Mouse (Mus musculus) gastrocnemius, adult 8-10 months (tissue): ENCODE measurements around the gene Dap. TPM values are rescaled to one million over a fixed set of nuclear protein-coding genes. Genes with fewer than 3 reads are reported as not detected.

Source experiments
- DNase-seq, 2 experiments: peaks; one replicate each; pipeline ENCODE4 v3.0.0; 2022; ENCODE audit warnings: low spot score in 2 of 2
- total RNA-seq, 4 experiments: library from RNA; stranded (reverse); gene quantifications; 2 replicates each; pipeline ENCODE4 v1.2.4; 2022

Dap gene
- total RNA-seq, 4 experiments from 2014 or later, result 4.3 to 9.4 (median 4.8) TPM

GRCm38 (mm10) chr15:31262361-31262760 is 38.2 kb downstream of the Dap start:
- no peak for DNase-seq

- peak; percentile 44 to 51 for DNase-seq
Measured at GRCm38 (mm10) chr15:31264827-31265226, 40.7 kb downstream of the Dap start.

- DNase-seq, result no peak
Measured at GRCm38 (mm10) chr15:31265404-31265803, 41.3 kb downstream of the Dap start.

GRCm38 (mm10) chr15:31265845-31266244 is 41.7 kb downstream of the Dap start:
- DNase-seq, result no peak

- no peak for DNase-seq
Measured at GRCm38 (mm10) chr15:31268148-31268547, 44.0 kb downstream of the Dap start.

GRCm38 (mm10) chr15:31269558-31269957 is 45.4 kb downstream of the Dap start:
- no peak for DNase-seq

- DNase-seq, result no peak
Measured at GRCm38 (mm10) chr15:31272695-31273094, 48.6 kb downstream of the Dap start.

GRCm38 (mm10) chr15:31273509-31273908 is 49.4 kb downstream of the Dap start:
- DNase-seq, result no peak

- DNase-seq, result no peak
Measured at GRCm38 (mm10) chr15:31278090-31278489, 54.0 kb downstream of the Dap start.

- DNase-seq, result no peak
Measured at GRCm38 (mm10) chr15:31279120-31279519, 55.0 kb downstream of the Dap start.

GRCm38 (mm10) chr15:31279577-31280004 is 55.5 kb downstream of the Dap start:
- DNase-seq, result no peak

GRCm38 (mm10) chr15:31280059-31280458 is 55.9 kb downstream of the Dap start:
- no peak for DNase-seq

GRCm38 (mm10) chr15:31280683-31281082 is 56.6 kb downstream of the Dap start:
- no peak for DNase-seq

GRCm38 (mm10) chr15:31281830-31282229 is 57.7 kb downstream of the Dap start:
- no peak for DNase-seq

GRCm38 (mm10) chr15:31282353-31282752 is 58.2 kb downstream of the Dap start:
- DNase-seq, result no peak

- DNase-seq, result no peak
Measured at GRCm38 (mm10) chr15:31284142-31284541, 60.0 kb downstream of the Dap start.

GRCm38 (mm10) chr15:31284922-31285631 is 61.0 kb downstream of the Dap start:
- DNase-seq, result no peak

- no peak for DNase-seq
Measured at GRCm38 (mm10) chr15:31285695-31286094, 61.6 kb downstream of the Dap start.

- no peak for DNase-seq
Measured at GRCm38 (mm10) chr15:31292627-31293026, 68.5 kb downstream of the Dap start.

GRCm38 (mm10) chr15:31294311-31294710 is 70.2 kb downstream of the Dap start:
- no peak for DNase-seq

GRCm38 (mm10) chr15:31296882-31297776 is 73.0 kb downstream of the Dap start:
- DNase-seq, result no peak

- no peak for DNase-seq
Measured at GRCm38 (mm10) chr15:31297777-31298137, 73.6 kb downstream of the Dap start.
